Mouse (Mus musculus) adipocyte (in vitro differentiated cells): ENCODE data around the gene Bfsp1.

Source experiments
- DNase-seq: peaks from one replicate; pipeline ENCODE4 v3.0.0-alpha.2; 2016; ENCODE audit warnings: low spot score

Bfsp1 gene

DNA sequence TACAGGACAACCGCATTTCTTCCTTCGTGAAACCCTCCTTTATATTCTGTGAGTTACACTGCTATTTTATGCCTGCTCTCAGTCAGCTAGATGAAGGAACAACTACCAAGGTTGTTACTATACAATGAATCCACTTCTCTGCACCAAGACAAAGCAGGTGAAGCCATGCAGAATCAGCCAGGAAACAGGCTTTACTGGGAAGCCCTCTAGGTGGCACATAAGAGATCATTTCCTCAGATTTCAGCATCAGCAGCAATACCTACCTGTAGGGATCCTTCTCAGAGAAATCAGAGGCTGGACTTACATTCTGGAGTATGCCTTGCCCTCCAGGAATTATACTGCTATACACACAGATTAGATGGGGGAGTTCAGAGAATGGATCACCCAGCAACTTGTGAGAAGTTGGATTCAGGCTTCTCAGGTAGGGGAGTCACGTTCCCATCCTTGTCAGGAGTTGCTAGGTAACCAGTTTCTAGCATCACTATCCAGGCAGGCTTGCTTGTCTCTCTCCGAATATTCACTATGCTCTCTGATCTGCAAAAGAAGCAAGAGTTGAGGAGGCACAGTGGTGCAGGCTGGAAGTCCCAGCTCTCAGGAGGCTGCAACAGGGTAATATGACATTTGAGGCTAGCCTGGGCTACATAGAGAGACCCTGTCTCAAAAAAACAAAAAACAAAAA lies 66.5 kb downstream of the Bfsp1 start:
- DNase-seq: no peak

DNA sequence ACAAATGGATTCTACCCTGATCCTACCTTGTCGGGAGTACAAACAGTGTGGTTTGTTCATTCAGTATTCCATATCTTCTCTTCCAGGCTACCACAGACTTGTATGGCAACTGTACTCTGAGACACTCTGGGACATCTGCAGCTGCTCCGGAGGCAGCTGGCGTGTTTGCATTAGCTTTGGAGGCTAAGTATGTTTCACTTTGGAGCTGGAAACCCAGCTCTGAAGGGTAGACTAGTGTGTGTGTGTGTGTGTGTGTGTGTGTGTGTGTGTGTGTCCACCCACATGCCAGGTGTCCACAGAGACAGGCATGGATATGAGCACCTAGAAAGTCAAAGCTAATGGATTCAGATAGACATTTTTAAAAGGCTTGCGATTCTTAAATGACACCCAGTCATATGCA lies 67.1 kb downstream of the Bfsp1 start:
- no peak for DNase-seq

DNA sequence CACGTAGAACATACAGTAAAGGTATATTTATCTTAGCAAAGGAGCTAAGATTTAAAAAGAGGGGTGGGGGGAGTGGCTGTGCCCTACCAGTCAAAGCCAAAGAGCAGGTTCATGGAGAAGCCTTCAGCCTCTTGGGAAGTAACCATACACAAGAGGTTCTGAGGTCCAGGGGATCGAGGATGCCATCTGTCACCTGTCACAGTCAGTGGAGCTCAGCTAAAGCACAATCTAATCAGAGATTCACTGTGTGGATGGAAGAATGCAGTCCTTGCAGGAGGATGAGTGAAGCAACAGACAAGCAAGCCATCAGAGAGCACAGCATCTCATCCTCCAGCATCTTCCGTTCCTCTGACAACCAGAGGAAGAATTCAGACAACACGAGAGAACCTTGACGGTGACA lies 73.1 kb downstream of the Bfsp1 start:
- no peak for DNase-seq

DNA sequence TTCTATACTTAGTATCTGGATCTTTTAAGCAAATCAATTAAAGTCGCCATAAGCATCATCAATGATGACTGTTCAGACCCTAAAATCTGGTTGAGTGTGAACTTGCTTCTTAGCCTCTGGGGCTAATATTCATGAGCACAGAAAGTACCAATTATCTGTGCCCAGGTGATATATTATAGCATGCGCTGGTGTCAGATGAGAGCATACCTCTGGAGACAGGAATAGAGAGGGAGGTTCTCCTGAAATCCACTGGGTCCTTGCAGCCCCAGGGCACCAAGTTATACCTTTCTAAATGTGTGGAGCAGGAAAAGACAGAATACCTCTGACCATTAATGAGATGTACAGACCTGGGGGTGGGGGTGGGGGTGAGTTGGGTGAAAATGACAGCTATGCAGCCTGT lies 82.7 kb downstream of the Bfsp1 start:
- DNase-seq: no peak
